Mouse (Mus musculus) lung, embryonic 15.5 days (tissue): ENCODE results near the gene Mrpl51. TPM values are rescaled to one million over a fixed set of nuclear protein-coding genes. Genes with fewer than 3 reads are reported as not detected.

ENCODE experiments used
- ATAC-seq: fragments of 200-750 bp; cut with Nextera tagmentation; 2 replicates; pipeline ENCODE4 v1.8.0; 2017; ENCODE audit warnings: moderate number of reproducible peaks, borderline replicate concordance; ENCODE audit not compliant: low FRiP score, low TSS enrichment; ENCODE audit errors: extremely low read depth
- H3K27ac ChIP-seq: fragments of 300-500 bp; sonication (generic); 2 replicates; pipeline ENCODE4 v1.5.1; 2015; ENCODE audit warnings: moderate library complexity, mild to moderate bottlenecking, inconsistent platforms
- H3K27me3 ChIP-seq: fragments of 300-500 bp; sonication (generic); 2 replicates; pipeline ENCODE4 v1.6.1; 2015; ENCODE audit warnings: inconsistent platforms
- H3K36me3 ChIP-seq: fragments of 300-500 bp; sonication (generic); 2 replicates; pipeline ENCODE4 v1.6.1; 2015; ENCODE audit warnings: inconsistent platforms
- H3K4me1 ChIP-seq: fragments of 300-500 bp; sonication (generic); 2 replicates; pipeline ENCODE4 v1.6.1; 2015; ENCODE audit warnings: inconsistent platforms
- H3K4me2 ChIP-seq: fragments of 300-500 bp; sonication (generic); 2 replicates; pipeline ENCODE4 v1.6.1; 2015; ENCODE audit warnings: inconsistent platforms, mild to moderate bottlenecking, moderate library complexity
- H3K4me3 ChIP-seq: fragments of 300-500 bp; sonication (generic); 2 replicates; pipeline ENCODE4 v1.5.1; 2015; ENCODE audit warnings: mild to moderate bottlenecking, inconsistent platforms
- H3K9ac ChIP-seq: fragments of 300-500 bp; sonication (generic); 2 replicates; pipeline ENCODE4 v1.6.1; 2015; ENCODE audit warnings: inconsistent platforms
- H3K9me3 ChIP-seq: fragments of 300-500 bp; sonication (generic); 2 replicates; pipeline ENCODE4 v1.6.1; 2016; ENCODE audit warnings: inconsistent platforms
- WGBS: fragments of 180-500 bp; shearing (Covaris S2); methylation state at CpG from one replicate; pipeline ENCODE4 v1.1.7; 2015; 5-methylcytosine and 5-hydroxymethylcytosine counted together
- polyA plus RNA-seq: library from polyadenylated mRNA; unstranded; fragments of >200 nt; fragmentation: Nextera tagmentation; extraction: Ambion mirVana; gene quantifications from 2 replicates; pipeline ENCODE4 v1.2.1, GENCODE M21; 2015

Gene Mrpl51
- polyA plus RNA-seq, 1 experiment from 2014 or later: 208 TPM

DNA sequence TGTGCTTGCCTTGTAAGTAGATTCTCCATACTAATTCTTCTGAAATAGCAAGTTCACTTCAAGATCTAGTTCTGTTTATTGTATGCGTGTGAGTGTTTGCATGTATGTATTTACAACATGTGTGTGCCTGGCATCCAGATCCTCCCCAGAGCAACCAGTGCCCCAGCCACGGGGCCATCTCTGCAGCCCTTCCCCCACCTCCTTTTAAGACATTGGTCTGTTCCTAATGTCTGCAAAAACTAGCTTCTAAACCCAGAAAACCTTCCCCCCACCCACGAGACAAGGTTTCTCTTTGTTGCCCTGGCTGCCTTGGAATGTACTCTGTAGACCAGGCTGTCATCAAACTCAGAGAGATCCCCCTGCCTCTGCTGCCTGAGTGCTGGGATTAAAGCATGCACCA is 31.0 kb downstream of the Mrpl51 start:
- H3K4me2 ChIP-seq: no peak overlapping the region
- H3K27me3 ChIP-seq: no peaks in the 10 kb centered on the region
- H3K36me3 ChIP-seq: peaks cover 7% of the 10 kb centered on the region; the same call in 1 of the 2 replicates
- H3K9me3 ChIP-seq: no peaks in the 10 kb centered on the region
- peak overlapping the region; percentile 24; the same call in 1 of the 2 replicates for H3K27ac ChIP-seq
- no peaks in the 10 kb centered on the region; the same call in 1 of the 2 replicates for H3K4me1 ChIP-seq
- H3K9ac ChIP-seq: no peak overlapping the region
- no peak for ATAC-seq
- no peak overlapping the region for H3K4me3 ChIP-seq
- WGBS: 67% methylated on average over 3 of the region's 3 CpGs

DNA sequence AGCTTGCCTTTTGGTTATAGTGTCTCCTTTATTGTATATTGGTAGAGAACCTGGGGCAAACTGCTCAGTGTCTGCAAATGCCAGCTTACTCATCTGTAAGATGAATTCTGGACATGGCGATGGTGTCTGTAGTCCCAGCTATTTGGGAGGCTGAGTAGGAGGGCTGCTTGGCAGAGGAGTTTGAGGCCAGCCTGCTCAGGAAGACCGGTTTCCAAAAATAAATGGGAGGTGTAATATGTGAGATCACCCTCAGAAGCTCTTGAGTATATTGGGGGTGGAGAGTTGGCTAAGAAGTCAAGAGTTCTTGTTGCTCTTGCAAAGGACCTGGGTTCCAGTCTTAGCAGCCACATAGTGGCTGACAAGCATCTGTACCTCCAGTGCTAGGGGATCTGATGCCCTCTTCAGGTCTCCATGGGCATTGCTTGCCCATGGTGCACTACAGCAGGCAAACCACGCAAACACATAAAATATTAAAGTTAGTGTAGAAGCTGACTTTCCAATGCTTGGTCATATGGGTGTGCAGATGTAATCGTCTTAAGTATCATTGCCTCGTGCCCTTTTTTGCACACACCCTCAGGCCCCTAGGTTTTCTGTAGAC is 34.0 kb downstream of the Mrpl51 start:
- Histone ChIP-seq H3K36me3 (peaks cover 7% of the 10 kb centered on the region; the same call in 1 of the 2 replicates), H3K4me3 (no peak overlapping the region), H3K4me1 (peaks cover under 1% of the 10 kb centered on the region; the same call in 1 of the 2 replicates), H3K4me2 (no peak overlapping the region), H3K27me3 (no peaks in the 10 kb centered on the region), H3K9me3 (no peaks in the 10 kb centered on the region), H3K9ac (no peak overlapping the region), H3K27ac (no peak overlapping the region)
- ATAC-seq: no peak
- 78% methylated on average over 5 of the region's 5 CpGs for WGBS

DNA sequence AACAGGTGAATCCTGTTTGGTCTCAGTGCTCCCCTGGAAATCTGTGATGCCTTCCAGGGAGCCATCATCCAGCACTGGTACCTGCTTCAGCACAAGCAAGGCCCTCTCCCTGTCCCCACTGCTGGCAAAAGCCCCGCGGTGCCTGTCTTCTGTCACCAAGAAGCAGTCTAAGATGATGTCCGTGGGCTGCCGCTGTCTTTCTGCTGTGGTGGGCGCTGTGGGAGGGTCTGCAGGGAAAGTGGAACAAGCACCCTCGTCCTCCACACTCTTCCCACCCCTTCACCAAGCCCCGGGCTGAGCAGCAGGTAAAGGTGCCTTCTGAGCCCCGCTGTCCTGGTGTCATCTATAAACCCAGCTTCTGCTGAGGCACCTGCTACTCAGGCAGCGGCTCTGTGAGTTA is 39.0 kb downstream of the Mrpl51 start:
- Histone ChIP-seq H3K4me2 (peak overlapping the region; percentile 86), H3K9ac (no peak overlapping the region), H3K4me1 (peaks cover 27% of the 10 kb centered on the region), H3K9me3 (no peaks in the 10 kb centered on the region), H3K4me3 (no peak overlapping the region), H3K27ac (0 out of 2 replicates have a peak overlapping the region, but pooled peaks have one; percentile 86), H3K27me3 (no peaks in the 10 kb centered on the region), H3K36me3 (no peaks in the 10 kb centered on the region)
- ATAC-seq: no peak
- 55% methylated on average over 9 of the region's 9 CpGs for WGBS

DNA sequence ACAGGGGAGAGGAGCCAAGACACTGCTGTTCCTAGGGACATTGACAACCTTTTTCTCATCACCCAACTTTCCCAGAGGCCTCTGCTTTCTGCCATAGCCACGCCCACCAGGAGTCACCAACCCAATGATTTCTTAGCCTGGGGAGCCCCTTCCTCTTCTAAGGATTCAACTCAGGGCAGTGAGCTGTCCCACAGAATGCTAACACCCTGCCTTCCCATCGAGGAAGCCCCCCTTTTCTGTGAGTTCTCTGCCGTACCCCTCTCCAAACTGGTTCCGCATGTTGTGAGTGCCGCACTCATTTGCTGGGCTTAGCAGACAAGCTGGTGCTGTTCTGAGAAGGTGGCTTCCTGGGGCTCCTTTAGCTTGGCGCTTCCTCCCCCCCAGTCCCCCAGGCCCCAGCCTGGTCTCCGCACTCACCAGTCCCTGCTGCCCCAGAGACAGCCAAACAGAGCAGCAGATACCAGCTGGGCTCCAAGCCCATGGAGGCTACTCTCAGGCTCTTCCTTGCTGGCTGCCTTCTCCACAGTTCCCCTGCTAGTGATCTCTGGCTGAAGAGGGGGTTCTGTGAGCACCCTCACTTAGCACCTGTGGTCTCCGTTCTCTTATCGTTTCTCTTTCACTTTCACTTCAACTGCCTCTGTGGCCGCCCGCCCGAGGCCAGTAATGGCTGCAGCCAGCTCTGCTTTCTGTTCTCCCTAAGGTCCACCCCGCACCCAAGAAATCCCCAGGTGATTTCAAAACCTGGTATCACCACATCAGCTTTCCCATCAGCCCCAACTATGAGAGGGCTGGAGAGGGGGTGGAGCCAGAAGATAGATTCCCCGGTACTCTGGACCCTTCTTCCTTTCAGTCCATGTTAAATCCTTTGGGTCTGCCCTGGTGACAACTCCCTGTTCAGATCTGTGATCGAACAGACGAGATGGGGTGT is 39.8 kb downstream of the Mrpl51 start, which contains the start of gene Tapbpl:
TSS of gene Tapbpl (minus strand) at position 744 of the 928 bp plus-strand sequence.
- no peaks in the 10 kb centered on the region for H3K9me3 ChIP-seq
- no peaks in the 10 kb centered on the region for H3K27me3 ChIP-seq
- peak within 1 kb of the TSS; percentile 86 for H3K27ac ChIP-seq
- 2% methylated on average over 16 of the region's 16 CpGs for WGBS
- H3K9ac ChIP-seq: peak within 1 kb of the TSS; percentile 73
- ATAC-seq: peak; percentile 60
- no peaks in the 10 kb centered on the region for H3K36me3 ChIP-seq
- peak within 1 kb of the TSS; percentile 56 for H3K4me3 ChIP-seq
- H3K4me2 ChIP-seq: peak within 1 kb of the TSS; percentile 86
- H3K4me1 ChIP-seq: peaks cover 27% of the 10 kb centered on the region

DNA sequence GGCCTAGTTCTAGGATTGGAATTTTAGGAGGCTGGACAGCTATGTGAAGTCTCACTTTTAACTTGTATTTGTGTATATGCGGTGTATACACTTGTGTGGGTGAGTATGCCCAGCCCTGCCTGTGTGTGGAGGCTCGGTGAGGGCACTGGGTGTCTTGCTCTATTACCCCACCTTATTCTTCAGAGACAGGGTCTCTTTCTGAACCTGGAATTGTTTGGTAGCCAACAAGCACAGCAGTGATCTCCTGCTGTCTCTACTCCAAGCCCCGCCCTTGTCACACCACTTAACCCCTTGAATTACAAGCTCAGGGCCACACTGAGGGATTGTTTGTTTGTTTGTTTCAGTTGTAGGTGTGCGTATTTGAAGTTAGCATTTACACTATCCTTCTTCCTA is 40.4 kb downstream of the Mrpl51 start:
- 54% methylated on average over 4 of the region's 4 CpGs for WGBS
- no peaks in the 10 kb centered on the region for H3K9me3 ChIP-seq

DNA sequence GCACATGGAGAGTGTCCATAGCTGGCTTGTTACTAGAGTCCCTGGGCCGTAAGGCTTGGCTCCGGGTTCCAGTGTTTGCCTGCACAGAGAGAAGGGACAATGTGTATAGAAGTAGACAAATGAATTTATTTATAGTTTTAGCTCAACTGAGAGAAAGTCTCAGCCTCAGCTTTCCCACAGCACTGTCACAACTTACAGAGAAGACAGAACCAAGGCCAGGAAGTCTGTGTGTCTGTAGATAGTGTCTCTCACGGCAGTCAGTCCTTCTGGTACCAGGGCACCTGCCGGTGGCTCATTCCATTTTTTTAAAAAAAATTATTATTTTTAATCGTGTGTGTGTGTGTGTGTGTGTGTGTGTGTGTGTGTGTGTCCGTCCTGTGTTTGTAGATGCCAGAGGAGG is 40.9 kb downstream of the Mrpl51 start:
- Histone ChIP-seq H3K4me1 (peaks cover 27% of the 10 kb centered on the region), H3K9ac (no peak overlapping the region), H3K4me2 (peak overlapping the region; percentile 86; the same call in 1 of the 2 replicates), H3K4me3 (no peak overlapping the region), H3K36me3 (no peaks in the 10 kb centered on the region), H3K9me3 (no peaks in the 10 kb centered on the region), H3K27me3 (no peaks in the 10 kb centered on the region), H3K27ac (no peak overlapping the region)
- 63% methylated on average over 6 of the region's 6 CpGs for WGBS
- no peak for ATAC-seq

More for the DNA sequence above, 40.4 kb downstream of the Mrpl51 start:
- Histone ChIP-seq H3K4me3 (peak overlapping the region; percentile 56), H3K36me3 (no peaks in the 10 kb centered on the region), H3K27me3 (no peaks in the 10 kb centered on the region), H3K27ac (peak overlapping the region; percentile 86; the same call in 1 of the 2 replicates), H3K4me1 (peaks cover 27% of the 10 kb centered on the region), H3K9ac (peak overlapping the region; percentile 73), H3K4me2 (peak overlapping the region; percentile 86)
- no peak for ATAC-seq

DNA sequence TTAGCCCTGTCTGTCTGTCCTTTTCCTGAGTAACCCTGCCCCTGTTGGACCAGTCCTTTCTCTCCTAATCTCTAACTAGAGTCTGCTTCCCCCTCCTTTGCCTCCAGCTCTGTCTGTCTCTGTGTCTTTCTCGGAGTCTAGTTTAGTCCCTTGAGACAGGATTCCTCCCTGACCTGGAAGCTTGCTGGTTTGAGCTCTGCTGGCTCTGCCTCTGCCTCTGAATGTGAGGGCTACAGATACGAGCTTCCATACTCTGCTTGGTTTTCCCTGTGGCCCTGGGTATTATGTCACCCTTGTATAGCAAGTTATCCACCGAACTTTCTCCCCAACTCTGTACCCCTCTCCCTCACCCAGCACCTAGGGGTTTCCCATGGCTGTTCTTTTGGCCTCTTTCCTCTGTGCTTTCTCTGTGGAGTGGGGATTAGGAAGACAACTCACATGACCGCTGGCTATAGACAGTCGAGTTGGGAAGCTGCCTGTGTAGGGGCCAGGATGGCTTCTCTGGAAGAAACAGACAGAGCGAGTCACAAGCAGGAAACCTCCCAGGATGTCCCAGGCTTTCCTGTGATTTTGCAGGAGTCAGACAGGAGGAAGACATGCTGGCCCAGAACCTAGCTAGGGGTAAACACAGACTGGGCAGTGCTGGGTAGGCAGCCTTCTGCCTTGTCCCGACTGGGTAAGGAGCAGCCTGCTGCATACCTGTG is 42.4 kb downstream of the Mrpl51 start:
- Histone ChIP-seq H3K9ac (no peak overlapping the region), H3K4me3 (no peak overlapping the region), H3K36me3 (no peaks in the 10 kb centered on the region), H3K4me2 (no peak overlapping the region), H3K9me3 (no peaks in the 10 kb centered on the region), H3K27ac (peak overlapping the region; percentile 35), H3K27me3 (no peaks in the 10 kb centered on the region), H3K4me1 (peaks cover 35% of the 10 kb centered on the region)
- 46% methylated on average over 7 of the region's 7 CpGs for WGBS
- no peak for ATAC-seq

DNA sequence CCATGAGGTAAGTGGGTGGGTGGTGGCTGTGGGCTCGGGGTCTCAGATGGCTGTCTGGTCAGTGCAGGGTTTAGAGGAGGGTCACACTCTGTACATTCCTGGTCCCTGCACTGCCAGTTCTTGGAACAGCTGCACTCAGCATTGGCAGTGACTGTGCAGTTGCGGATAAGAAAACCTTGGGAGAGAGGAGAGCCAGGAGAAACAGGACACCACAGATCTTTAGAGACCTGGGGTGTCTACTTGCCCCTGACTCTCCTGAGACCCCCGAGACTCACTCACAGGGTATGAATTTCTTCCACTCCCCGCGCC is 42.9 kb downstream of the Mrpl51 start:
- no peak for ATAC-seq
- Histone ChIP-seq H3K9me3 (no peaks in the 10 kb centered on the region), H3K4me2 (no peak overlapping the region), H3K36me3 (no peaks in the 10 kb centered on the region), H3K9ac (no peak overlapping the region), H3K4me1 (peaks cover 35% of the 10 kb centered on the region), H3K27ac (peak overlapping the region; percentile 35), H3K27me3 (no peaks in the 10 kb centered on the region), H3K4me3 (no peak overlapping the region)
- WGBS: 40% methylated on average over 5 of the region's 5 CpGs

DNA sequence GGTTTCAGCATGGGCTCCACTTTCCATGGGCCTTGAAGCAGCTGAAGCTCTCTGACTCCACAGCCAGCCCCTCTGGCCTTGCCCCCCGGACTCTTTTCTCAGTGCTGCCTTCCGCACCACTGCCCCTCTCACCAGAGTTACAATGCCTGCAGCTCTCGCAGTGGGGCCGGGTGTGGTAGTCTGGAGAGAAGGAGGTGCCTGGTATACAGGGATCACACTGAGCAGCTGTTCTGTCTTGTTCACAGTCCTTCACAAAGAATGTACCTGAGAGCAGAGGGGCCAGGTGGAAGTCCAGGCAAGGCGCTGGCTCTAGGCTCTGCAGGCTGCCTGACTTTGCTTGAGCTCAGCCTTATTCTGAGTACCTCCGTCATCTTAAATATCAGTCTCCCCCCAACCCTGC is 44.7 kb downstream of the Mrpl51 start:
- no peak overlapping the region for H3K4me3 ChIP-seq
- WGBS: 76% methylated on average over 6 of the region's 6 CpGs
- no peak overlapping the region for H3K4me2 ChIP-seq
- H3K4me1 ChIP-seq: peaks cover 29% of the 10 kb centered on the region
- H3K9me3 ChIP-seq: no peaks in the 10 kb centered on the region
- no peak overlapping the region for H3K9ac ChIP-seq
- no peaks in the 10 kb centered on the region for H3K27me3 ChIP-seq
- no peaks in the 10 kb centered on the region for H3K36me3 ChIP-seq
- H3K27ac ChIP-seq: no peak overlapping the region
- ATAC-seq: no peak

DNA sequence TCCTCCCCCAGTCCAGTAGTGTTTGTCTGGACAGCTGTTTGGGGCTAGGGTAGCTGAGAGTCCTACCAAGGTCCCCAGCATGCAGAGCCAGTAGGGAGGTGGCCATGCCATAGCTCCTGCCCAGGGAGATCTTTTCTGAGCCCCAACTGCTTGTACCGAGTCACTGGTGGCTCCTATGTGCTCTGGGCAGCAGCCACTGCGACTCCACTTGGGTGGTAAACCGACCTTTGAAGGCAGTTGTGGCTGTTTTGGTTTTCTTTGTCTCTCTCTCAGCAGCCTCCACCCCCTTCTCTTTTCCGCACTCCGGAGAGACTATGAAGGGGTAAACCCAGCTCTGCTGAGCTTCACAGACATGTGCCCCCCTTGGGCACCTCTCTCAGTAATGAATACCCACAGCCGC is 45.2 kb downstream of the Mrpl51 start, which contains the start of gene Cd27:
TSS of gene Cd27 (minus strand) at position 229 of the 400 bp plus-strand sequence.
- ATAC-seq: no peak
- no peak within 1 kb of the TSS for H3K4me2 ChIP-seq
- 55% methylated on average over 6 of the region's 6 CpGs for WGBS

DNA sequence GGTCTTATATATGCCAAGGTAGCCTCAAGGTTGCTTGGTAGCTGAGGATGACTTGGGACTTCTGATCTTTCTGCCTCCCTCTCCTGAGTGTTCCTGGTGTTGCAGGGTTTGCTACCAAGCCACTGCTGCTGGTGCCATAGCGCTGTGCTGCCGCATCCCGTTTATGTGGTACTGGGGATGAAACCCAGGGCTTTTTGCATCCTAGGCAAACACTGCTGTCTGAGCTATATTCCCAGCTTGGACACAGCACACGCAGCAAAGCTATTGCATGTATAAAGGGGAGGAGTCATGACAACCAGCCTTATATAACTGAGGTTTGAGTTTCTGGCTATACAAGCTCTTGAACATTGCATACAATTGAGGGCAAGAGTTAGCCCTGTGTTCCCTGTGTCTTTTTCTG is 45.8 kb downstream of the Mrpl51 start:
- Histone ChIP-seq H3K27ac (no peak overlapping the region), H3K36me3 (no peaks in the 10 kb centered on the region), H3K9me3 (no peaks in the 10 kb centered on the region), H3K27me3 (no peaks in the 10 kb centered on the region), H3K9ac (no peak overlapping the region), H3K4me1 (peaks cover 22% of the 10 kb centered on the region), H3K4me2 (no peak overlapping the region), H3K4me3 (no peak overlapping the region)
- 67% methylated on average over 4 of the region's 4 CpGs for WGBS
- no peak for ATAC-seq

More for the DNA sequence above, 45.2 kb downstream of the Mrpl51 start, which contains the start of gene Cd27:
- Histone ChIP-seq H3K27me3 (no peaks in the 10 kb centered on the region), H3K36me3 (no peaks in the 10 kb centered on the region), H3K4me1 (peaks cover 28% of the 10 kb centered on the region), H3K27ac (no peak within 1 kb of the TSS), H3K9ac (no peak within 1 kb of the TSS), H3K9me3 (no peaks in the 10 kb centered on the region), H3K4me3 (no peak within 1 kb of the TSS)
